Mouse (Mus musculus): ENCODE data around the gene Arid4a.
"Not testable (repeated sequence)": the region's sequence is repeated elsewhere in the genome, so short reads cannot be mapped to it uniquely, and the experiment has no call there.

The Arid4a gene

GRCm38 (mm10) chr12:71016211-71016502 lies 367 bp downstream of the Arid4a start:
- peak in 1 of 2 experiments; percentile 38 for DNase-seq (ENCODE audit: low spot score in 2 of 2)

GRCm38 (mm10) chr12:71016503-71017241 lies 882 bp downstream of the Arid4a start:
- DNase-seq (ENCODE audit: low spot score in 2 of 2): peak; percentile 35 to 37

- no peak for DNase-seq (ENCODE audit: low spot score in 2 of 2)
These were observed 1.4 kb downstream of the Arid4a start for GRCm38 (mm10) chr12:71017242-71017571.

GRCm38 (mm10) chr12:71017827-71018226 lies 2.0 kb downstream of the Arid4a start:
- DNase-seq (ENCODE audit: low spot score in 2 of 2): no peak

- DNase-seq (ENCODE audit: low spot score in 2 of 2): no peak
These were observed 3.4 kb downstream of the Arid4a start for GRCm38 (mm10) chr12:71019211-71019610.

- DNase-seq (ENCODE audit: low spot score in 2 of 2): no peak
These were observed 8.6 kb downstream of the Arid4a start for GRCm38 (mm10) chr12:71024411-71024810.

- DNase-seq (ENCODE audit: low spot score in 2 of 2): not testable (repeated sequence)
These were observed 12.5 kb downstream of the Arid4a start for GRCm38 (mm10) chr12:71028265-71028664.

GRCm38 (mm10) chr12:71030260-71030659 lies 14.5 kb downstream of the Arid4a start:
- no peak for DNase-seq (ENCODE audit: low spot score in 2 of 2)

- DNase-seq (ENCODE audit: low spot score in 2 of 2): no peak
These were observed 14.9 kb downstream of the Arid4a start for GRCm38 (mm10) chr12:71030722-71031121.

- DNase-seq (ENCODE audit: low spot score in 2 of 2): no peak
These were observed 20.0 kb downstream of the Arid4a start for GRCm38 (mm10) chr12:71035826-71036225.

GRCm38 (mm10) chr12:71036729-71037404 lies 21.1 kb downstream of the Arid4a start:
- no peak for DNase-seq (ENCODE audit: low spot score in 2 of 2)

GRCm38 (mm10) chr12:71040462-71040861 lies 24.7 kb downstream of the Arid4a start:
- DNase-seq (ENCODE audit: low spot score in 2 of 2): peak in 1 of 2 experiments; percentile 43

- no peak for DNase-seq (ENCODE audit: low spot score in 2 of 2)
These were observed 26.7 kb downstream of the Arid4a start for GRCm38 (mm10) chr12:71042451-71042850.

GRCm38 (mm10) chr12:71043571-71043970 lies 27.8 kb downstream of the Arid4a start:
- DNase-seq (ENCODE audit: low spot score in 2 of 2): no peak

GRCm38 (mm10) chr12:71044488-71044887 lies 28.7 kb downstream of the Arid4a start:
- DNase-seq (ENCODE audit: low spot score in 2 of 2): no peak

- no peak for DNase-seq (ENCODE audit: low spot score in 2 of 2)
These were observed 30.7 kb downstream of the Arid4a start for GRCm38 (mm10) chr12:71046501-71046900.

GRCm38 (mm10) chr12:71047473-71048078 lies 31.8 kb downstream of the Arid4a start:
- no peak for DNase-seq (ENCODE audit: low spot score in 2 of 2)

GRCm38 (mm10) chr12:71048117-71048516 lies 32.3 kb downstream of the Arid4a start:
- DNase-seq (ENCODE audit: low spot score in 2 of 2): peak; percentile 99

GRCm38 (mm10) chr12:71048561-71048960 lies 32.8 kb downstream of the Arid4a start:
- DNase-seq (ENCODE audit: low spot score in 2 of 2): no peak

GRCm38 (mm10) chr12:71049596-71050265 lies 33.9 kb downstream of the Arid4a start:
- no peak for DNase-seq (ENCODE audit: low spot score in 2 of 2)

- peak in 1 of 2 experiments; percentile 43 for DNase-seq (ENCODE audit: low spot score in 2 of 2)
These were observed 35.3 kb downstream of the Arid4a start for GRCm38 (mm10) chr12:71051079-71051478.

GRCm38 (mm10) chr12:71052341-71052995 lies 36.7 kb downstream of the Arid4a start:
- no peak for DNase-seq (ENCODE audit: low spot score in 2 of 2)
